Mouse (Mus musculus) ES-E14 (cell line): ENCODE measurements at regions not wholly inside any gene's neighbourhood (a gene's known extent, or its start where the extent isn't known, plus 50 kb on each side); places are given as distances from the start of the nearest gene placed in this dataset.

Experiments
- DNase-seq: peaks from one replicate; pipeline ENCODE4 v3.0.0-alpha.2; 2013; ENCODE audit warnings: low read depth, low spot score
- H3K27ac ChIP-seq: 2 replicates; pipeline ENCODE4 v1.5.1; 2012; ENCODE audit warnings: low read depth, mild to moderate bottlenecking, low read length, moderate library complexity, mixed read lengths; ENCODE audit not compliant: poor library complexity, insufficient read depth, severe bottlenecking
- H3K36me3 ChIP-seq: 2 replicates; pipeline ENCODE4 v1.6.1; 2012; ENCODE audit warnings: mild to moderate bottlenecking, low read length, moderate library complexity, mixed read lengths; ENCODE audit not compliant: control insufficient read depth, poor library complexity, insufficient read depth, severe bottlenecking
- H3K4me1 ChIP-seq, 2 experiments: fragments of 150-350 bp in 1 of 2; sonication (generic) in 1 of 2; 2 replicates each; pipeline ENCODE4 v1.6.1; 2012; ENCODE audit warnings: low read length in 2 of 2, mild to moderate bottlenecking in 1 of 2, mixed read lengths in 1 of 2; ENCODE audit not compliant: control insufficient read depth in 2 of 2, insufficient read depth in 2 of 2, poor library complexity in 1 of 2
- H3K4me3 ChIP-seq, 2 experiments: fragments of 150-350 bp in 1 of 2; sonication (generic) in 1 of 2; 2 replicates each; pipeline ENCODE4 v1.5.1; 2012; ENCODE audit warnings: low read length in 2 of 2, low read depth in 1 of 2, mild to moderate bottlenecking in 1 of 2, mixed read lengths in 1 of 2; ENCODE audit not compliant: insufficient read depth in 1 of 2, poor library complexity in 1 of 2, severe bottlenecking in 1 of 2
- H3K9ac ChIP-seq: 2 replicates; pipeline ENCODE4 v1.6.1; 2012; ENCODE audit warnings: low read depth, mild to moderate bottlenecking, low read length, mixed read lengths; ENCODE audit not compliant: poor library complexity, insufficient read depth, severe bottlenecking
- H3K9me3 ChIP-seq: fragments of 150-350 bp; sonication (generic); 2 replicates; pipeline ENCODE4 v1.6.1; 2012; ENCODE audit warnings: low read depth, mild to moderate bottlenecking, low read length; ENCODE audit not compliant: control insufficient read depth, insufficient read depth
- CHD2 ChIP-seq: IDR thresholded peaks from 2 replicates; pipeline ENCODE4 v1.6.1; 2014; ENCODE audit warnings: mild to moderate bottlenecking, low read depth, low read length, inconsistent platforms
- HCFC1 ChIP-seq: IDR thresholded peaks from 2 replicates; pipeline ENCODE4 v1.6.1; 2012; ENCODE audit warnings: low read length, inconsistent platforms, borderline replicate concordance; ENCODE audit not compliant: insufficient read depth
- MAFK ChIP-seq: IDR thresholded peaks from 2 replicates; pipeline ENCODE4 v1.6.1; 2014; ENCODE audit warnings: mild to moderate bottlenecking, low read depth, low read length, inconsistent platforms; ENCODE audit not compliant: insufficient read depth
- ZC3H11A ChIP-seq: IDR thresholded peaks from 2 replicates; pipeline ENCODE4 v1.6.1; 2012; ENCODE audit warnings: low read depth, mild to moderate bottlenecking, inconsistent platforms, low read length, borderline replicate concordance
- ZNF384 ChIP-seq: IDR thresholded peaks from 2 replicates; pipeline ENCODE4 v1.6.1; 2012; ENCODE audit warnings: low read depth, low read length, inconsistent platforms
- in situ Hi-C, 2 experiments: fragments of 600-800 bp; cut with MboI; formaldehyde crosslinking; loops; one replicate each; pipeline ENCODE4 v1.15.1; 2025; ENCODE audit warnings: low sequenced_read_pairs in 2 of 2, inconsistent platforms in 1 of 2; ENCODE audit not compliant: unreplicated experiment in 2 of 2

GRCm38 (mm10) chr3:120886063-120886841 is 285.2 kb downstream of the Rwdd3 start:
- no peak for TF ChIP-seq HCFC1
- no peak for TF ChIP-seq ZC3H11A
- TF ChIP-seq MAFK = no peak
- TF ChIP-seq ZNF384 = no peak
- TF ChIP-seq CHD2 = no peak
- DNase-seq = no peak
- Histone ChIP-seq H3K27ac (no peak overlapping the region), H3K4me1 (no peaks in the 10 kb centered on the region), H3K4me3 (no peak overlapping the region), H3K9ac (no peak overlapping the region), H3K9me3 (no peaks in the 10 kb centered on the region), H3K36me3 (no peaks in the 10 kb centered on the region)
- in situ Hi-C loops = no loop called here

GRCm38 (mm10) chr3:120885401-120885800 is 286.1 kb downstream of the Rwdd3 start:
- H3K36me3 ChIP-seq = no peaks in the 10 kb centered on the region
- H3K9ac ChIP-seq = no peak overlapping the region
- H3K4me1 ChIP-seq = no peaks in the 10 kb centered on the region
- H3K4me3 ChIP-seq = no peak overlapping the region
- no peak overlapping the region for H3K27ac ChIP-seq
- TF ChIP-seq MAFK (no peak), CHD2 (no peak), ZC3H11A (no peak), HCFC1 (no peak), ZNF384 (no peak)
- in situ Hi-C loops = no loop called here
- no peak for DNase-seq
- no peaks in the 10 kb centered on the region for H3K9me3 ChIP-seq

- 0 out of 4 replicates have a peak, but pooled peaks cover 0 to 3% of the 10 kb centered on the region in 2 experiments for H3K4me1 ChIP-seq
- H3K4me3 ChIP-seq = no peak overlapping the region
- TF ChIP-seq MAFK (no peak), CHD2 (no peak), ZNF384 (no peak), ZC3H11A (no peak), HCFC1 (no peak)
- no peaks in the 10 kb centered on the region for H3K36me3 ChIP-seq
- H3K9ac ChIP-seq = no peak overlapping the region
- in situ Hi-C loops = no loop called here
- no peaks in the 10 kb centered on the region for H3K9me3 ChIP-seq
- DNase-seq = no peak
- H3K27ac ChIP-seq = no peak overlapping the region
Measured at GRCm38 (mm10) chr3:120884189-120884588, 287.3 kb downstream of the Rwdd3 start.

- Histone ChIP-seq H3K9ac (no peak overlapping the region), H3K27ac (no peak overlapping the region), H3K36me3 (no peaks in the 10 kb centered on the region), H3K4me1 (0 out of 4 replicates have a peak, but pooled peaks cover 0 to 3% of the 10 kb centered on the region in 2 experiments), H3K4me3 (no peak overlapping the region), H3K9me3 (no peaks in the 10 kb centered on the region)
- in situ Hi-C loops = no loop called here
- no peak for TF ChIP-seq ZC3H11A
- no peak for TF ChIP-seq MAFK
- TF ChIP-seq CHD2 = no peak
- no peak for TF ChIP-seq ZNF384
- TF ChIP-seq HCFC1 = no peak
- DNase-seq = no peak
Measured at GRCm38 (mm10) chr3:120883650-120884049, 287.8 kb downstream of the Rwdd3 start.
